Mouse (Mus musculus): ENCODE measurements around the gene Gimap4.
A peak's percentile ranks its signal among the peaks of the same experiment; 100 is the strongest.
"Not testable (repeated sequence)": the region's sequence is repeated elsewhere in the genome, so short reads cannot be mapped to it uniquely, and the experiment has no call there.

Gene Gimap4

GRCm38 (mm10) chr6:48675931-48676859, 8.2 kb upstream of the Gimap4 start, which contains the start of gene Gimap9:
Gene Gimap9 (plus strand): TSS chr6:48676129.
- DNase-seq (ENCODE audit: low spot score in 2 of 2): peak; percentile 44 to 53

GRCm38 (mm10) chr6:48676860-48677415, 7.4 kb upstream of the Gimap4 start:
- no peak for DNase-seq (ENCODE audit: low spot score in 2 of 2)

GRCm38 (mm10) chr6:48677492-48678345, 6.6 kb upstream of the Gimap4 start:
- DNase-seq (ENCODE audit: low spot score in 2 of 2): no peak

GRCm38 (mm10) chr6:48678391-48678790, 6.0 kb upstream of the Gimap4 start:
- no peak for DNase-seq (ENCODE audit: low spot score in 2 of 2)

GRCm38 (mm10) chr6:48679701-48680100, 4.6 kb upstream of the Gimap4 start:
- DNase-seq (ENCODE audit: low spot score in 2 of 2): no peak

GRCm38 (mm10) chr6:48680421-48680820, 3.9 kb upstream of the Gimap4 start:
- DNase-seq (ENCODE audit: low spot score in 2 of 2): no peak

- no peak for DNase-seq (ENCODE audit: low spot score in 2 of 2)
Measured at GRCm38 (mm10) chr6:48681472-48682090, 2.8 kb upstream of the Gimap4 start.

- DNase-seq (ENCODE audit: low spot score in 2 of 2): no peak
Measured at GRCm38 (mm10) chr6:48682271-48682670, 2.1 kb upstream of the Gimap4 start.

GRCm38 (mm10) chr6:48683263-48683821, 1.0 kb upstream of the Gimap4 start:
- DNase-seq (ENCODE audit: low spot score in 2 of 2): not testable (repeated sequence)

GRCm38 (mm10) chr6:48684806-48685205, 457 bp downstream of the Gimap4 start:
- no peak for DNase-seq (ENCODE audit: low spot score in 2 of 2)

- no peak for DNase-seq (ENCODE audit: low spot score in 2 of 2)
Measured at GRCm38 (mm10) chr6:48685251-48685650, 902 bp downstream of the Gimap4 start.

- DNase-seq (ENCODE audit: low spot score in 2 of 2): no peak
Measured at GRCm38 (mm10) chr6:48685694-48686665, 1.6 kb downstream of the Gimap4 start.

- no peak for DNase-seq (ENCODE audit: low spot score in 2 of 2)
Measured at GRCm38 (mm10) chr6:48687077-48687476, 2.7 kb downstream of the Gimap4 start.

GRCm38 (mm10) chr6:48689320-48689719, 5.0 kb downstream of the Gimap4 start:
- no peak for DNase-seq (ENCODE audit: low spot score in 2 of 2)

- no peak for DNase-seq (ENCODE audit: low spot score in 2 of 2)
Measured at GRCm38 (mm10) chr6:48692962-48693361, 8.6 kb downstream of the Gimap4 start.

- DNase-seq (ENCODE audit: low spot score in 2 of 2): no peak
Measured at GRCm38 (mm10) chr6:48696830-48697554, 12.6 kb downstream of the Gimap4 start.

- DNase-seq (ENCODE audit: low spot score in 2 of 2): no peak
Measured at GRCm38 (mm10) chr6:48697555-48697930, 13.2 kb downstream of the Gimap4 start.

- DNase-seq (ENCODE audit: low spot score in 2 of 2): no peak
Measured at GRCm38 (mm10) chr6:48698066-48698856, 13.9 kb downstream of the Gimap4 start.

- DNase-seq (ENCODE audit: low spot score in 2 of 2): no peak
Measured at GRCm38 (mm10) chr6:48698888-48699287, 14.5 kb downstream of the Gimap4 start.

Data from heart, adult 9 months (tissue).